Mouse (Mus musculus) T-cell, adult 2 months (primary cell): ENCODE data around the gene Hs6st2.

ENCODE experiments used
- DNase-seq: peaks from one replicate; pipeline ENCODE4 v3.0.0; 2022; ENCODE audit warnings: low spot score

Hs6st2 gene

DNA sequence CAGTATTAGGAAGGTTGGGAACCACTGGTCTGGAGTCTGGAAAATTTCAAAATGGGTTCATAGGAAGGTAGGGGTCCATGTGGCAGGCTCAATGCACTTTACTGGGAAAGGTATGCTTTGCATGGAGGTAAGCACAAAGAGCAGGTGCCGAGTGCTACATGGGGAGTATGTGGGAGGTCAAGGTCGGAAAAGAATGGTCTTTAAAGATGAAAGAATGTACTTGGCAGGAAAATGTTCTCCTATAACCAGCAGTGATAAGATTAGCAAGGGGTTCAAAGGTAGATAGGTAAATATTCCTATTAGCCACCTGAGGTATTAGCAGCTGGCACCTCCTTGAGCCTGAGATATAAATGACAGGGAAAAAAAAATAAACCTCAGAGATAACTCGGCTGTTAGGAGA is 338.1 kb downstream of the Hs6st2 start:
- DNase-seq = no peak
